Mouse (Mus musculus) midbrain, embryonic 14.5 days (tissue): ENCODE measurements at regions not wholly inside any gene's neighbourhood (a gene's known extent, or its start where the extent isn't known, plus 50 kb on each side); places are given as distances from the start of the nearest gene placed in this dataset.
A peak's percentile ranks its signal among the peaks of the same experiment; 100 is the strongest.

Experiments
- ATAC-seq: fragments of 200-750 bp; cut with Nextera tagmentation; 2 replicates; pipeline ENCODE4 v1.8.0; 2017; ENCODE audit warnings: moderate number of reproducible peaks, moderate library complexity; ENCODE audit not compliant: low FRiP score, low TSS enrichment
- DNase-seq: peaks from one replicate; pipeline ENCODE4 v3.0.0-alpha.2; 2015
- H3K27ac ChIP-seq: fragments of 300-500 bp; sonication (generic); replicated peaks from 2 replicates; pipeline ENCODE4 v1.5.1; 2014; ENCODE audit warnings: mild to moderate bottlenecking, low read depth, low read length, moderate library complexity
- H3K27me3 ChIP-seq: fragments of 300-500 bp; sonication (generic); 2 replicates; pipeline ENCODE4 v1.6.1; 2014; ENCODE audit warnings: low read length, control low read depth, mixed read lengths; ENCODE audit not compliant: control insufficient read depth, insufficient read depth
- H3K36me3 ChIP-seq: fragments of 300-500 bp; sonication (generic); 2 replicates; pipeline ENCODE4 v1.6.1; 2014; ENCODE audit warnings: low read length, control low read depth; ENCODE audit not compliant: control insufficient read depth, insufficient read depth
- H3K4me1 ChIP-seq: fragments of 300-500 bp; sonication (generic); 2 replicates; pipeline ENCODE4 v1.6.1; 2014; ENCODE audit warnings: mild to moderate bottlenecking, antibody characterized with exemption, low read length, control low read depth; ENCODE audit not compliant: control insufficient read depth, insufficient read depth
- H3K4me2 ChIP-seq: fragments of 300-500 bp; sonication (generic); 2 replicates; pipeline ENCODE4 v1.6.1; 2014; ENCODE audit warnings: mild to moderate bottlenecking, low read length, moderate library complexity
- H3K4me3 ChIP-seq: fragments of 300-500 bp; sonication (generic); replicated peaks from 2 replicates; pipeline ENCODE4 v1.5.1; 2014; ENCODE audit warnings: low read depth, low read length
- H3K9ac ChIP-seq: fragments of 300-500 bp; sonication (generic); replicated peaks from 2 replicates; pipeline ENCODE4 v1.6.1; 2014; ENCODE audit warnings: mild to moderate bottlenecking, low read length, moderate library complexity
- H3K9me3 ChIP-seq: fragments of 300-500 bp; sonication (generic); 2 replicates; pipeline ENCODE4 v1.6.1; 2016; ENCODE audit warnings: low read length, control low read depth, mixed read lengths; ENCODE audit not compliant: control insufficient read depth
- WGBS: fragments of 180-500 bp; shearing (Covaris S2); extraction: QIAGEN DNeasy Blood & Tissue Kit; methylation state at CpG from one replicate; pipeline ENCODE4 v1.1.7; 2014; 5-methylcytosine and 5-hydroxymethylcytosine counted together

DNA sequence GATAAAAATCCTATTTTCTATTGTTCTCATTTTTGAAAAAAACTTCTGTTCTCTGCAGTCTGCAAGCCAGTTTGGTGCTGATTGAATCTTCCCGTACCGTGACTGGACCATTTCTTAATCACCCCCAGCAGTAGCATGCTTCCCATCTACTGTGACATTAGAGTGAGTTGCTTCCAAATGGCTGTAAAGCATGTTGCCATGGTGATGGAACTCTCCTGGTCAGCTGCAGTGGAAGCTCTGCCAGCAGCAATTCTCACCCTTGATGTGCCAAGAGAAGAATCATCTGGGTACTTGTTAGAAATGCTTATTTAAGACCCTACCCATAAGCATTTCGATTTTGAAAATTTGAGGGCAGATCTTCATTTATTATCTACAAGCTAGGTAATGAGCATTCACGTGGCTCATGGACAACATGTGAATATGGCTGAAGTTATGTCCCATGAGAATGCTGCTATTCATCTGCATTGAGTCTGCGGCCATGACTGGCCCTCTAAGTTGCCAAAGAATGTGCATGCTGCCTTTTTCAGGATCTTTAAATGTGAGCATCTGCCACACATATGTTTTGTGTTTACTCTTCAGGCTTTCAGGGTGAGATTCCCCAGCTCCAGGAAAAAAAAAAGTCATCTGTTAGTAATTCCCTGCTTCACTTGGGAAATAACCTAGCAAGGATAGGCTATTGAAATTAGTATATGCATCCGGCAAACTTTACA is 62.8 kb downstream of the H2al1n start:
- DNase-seq = peak; percentile 61
- no peak for ATAC-seq

DNA sequence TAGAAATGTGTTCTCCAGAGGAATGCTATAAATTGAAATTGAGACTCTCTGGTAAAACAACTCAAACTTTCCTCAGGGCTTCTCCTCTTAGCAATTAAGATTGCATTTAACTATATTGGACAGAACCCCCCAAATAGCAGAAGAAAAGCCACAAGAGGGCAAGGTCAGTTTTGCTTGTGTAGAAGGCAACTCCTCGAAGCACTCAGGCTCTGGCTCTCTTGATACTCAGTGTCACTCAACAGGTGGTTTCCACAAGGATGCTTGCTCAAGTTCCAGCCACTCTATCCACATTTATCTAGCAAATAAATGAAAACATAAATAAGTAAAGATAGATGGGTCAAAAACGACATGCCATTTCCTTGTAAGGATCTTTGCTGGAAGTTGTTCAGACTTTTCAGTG is 68.4 kb downstream of the H2al1n start:
- 70% methylated on average over 2 of the region's 2 CpGs for WGBS
- ATAC-seq (no peak), DNase-seq (no peak)
- Histone ChIP-seq H3K27ac (no peak overlapping the region), H3K9ac (no peak overlapping the region), H3K9me3 (no peaks in the 10 kb centered on the region), H3K4me3 (no peak overlapping the region), H3K36me3 (no peaks in the 10 kb centered on the region), H3K4me2 (no peak overlapping the region), H3K27me3 (no peaks in the 10 kb centered on the region), H3K4me1 (no peaks in the 10 kb centered on the region)

More for the DNA sequence above, 62.8 kb downstream of the H2al1n start:
- H3K4me1 ChIP-seq = no peaks in the 10 kb centered on the region
- no peak overlapping the region for H3K9ac ChIP-seq
- WGBS = 52% methylated on average over 6 of the region's 6 CpGs
- H3K9me3 ChIP-seq = no peaks in the 10 kb centered on the region
- no peaks in the 10 kb centered on the region for H3K27me3 ChIP-seq
- no peak overlapping the region for H3K4me2 ChIP-seq
- H3K4me3 ChIP-seq = no peak overlapping the region
- H3K36me3 ChIP-seq = no peaks in the 10 kb centered on the region
- no peak overlapping the region for H3K27ac ChIP-seq

DNA sequence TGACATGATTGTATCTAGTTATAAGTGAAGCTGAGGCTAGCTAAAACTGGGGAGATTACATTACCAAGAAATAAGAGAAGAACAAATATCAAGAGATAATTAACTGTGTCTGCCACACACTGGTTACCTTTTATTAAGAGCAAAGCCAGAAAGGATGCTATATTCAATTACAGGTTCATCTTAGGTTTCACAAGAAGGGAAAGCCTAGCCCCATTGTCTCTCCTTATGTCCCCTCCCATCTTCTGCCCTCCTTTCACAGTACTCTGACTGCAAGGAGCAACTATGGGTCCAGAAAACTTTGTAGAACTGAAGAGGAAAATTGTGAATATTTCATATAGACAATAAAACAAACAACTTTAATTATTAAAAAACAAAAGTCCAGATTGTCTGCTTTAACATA is 68.8 kb downstream of the H2al1n start:
- Histone ChIP-seq H3K36me3 (no peaks in the 10 kb centered on the region), H3K27ac (no peak overlapping the region), H3K9ac (no peak overlapping the region), H3K4me3 (no peak overlapping the region), H3K4me2 (no peak overlapping the region), H3K4me1 (no peaks in the 10 kb centered on the region), H3K9me3 (no peaks in the 10 kb centered on the region), H3K27me3 (no peaks in the 10 kb centered on the region)
- ATAC-seq (no peak), DNase-seq (no peak)

DNA sequence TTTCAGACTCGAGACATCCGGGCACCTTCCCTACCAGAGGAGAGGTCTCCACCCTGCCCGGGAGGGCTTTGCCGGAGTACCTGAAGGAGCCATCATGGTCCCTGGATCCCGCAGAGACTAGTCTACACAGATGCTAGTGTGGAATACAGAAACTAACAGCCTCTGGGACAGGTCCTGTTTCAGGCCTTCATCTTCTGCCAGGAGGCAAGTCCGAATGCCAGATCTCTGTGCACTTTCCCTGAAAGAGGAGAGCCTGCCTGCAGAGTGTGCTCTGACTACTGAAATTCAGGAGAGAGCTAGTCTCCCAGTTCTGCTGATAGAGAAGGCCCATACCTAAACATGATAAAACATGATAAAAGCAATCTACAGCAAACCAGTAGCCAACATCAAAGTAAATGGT is 83.9 kb downstream of the H2al1n start:
- Histone ChIP-seq H3K9ac (no peak overlapping the region), H3K4me2 (no peak overlapping the region), H3K9me3 (no peaks in the 10 kb centered on the region), H3K36me3 (no peaks in the 10 kb centered on the region), H3K27me3 (no peaks in the 10 kb centered on the region), H3K4me3 (no peak overlapping the region), H3K4me1 (no peaks in the 10 kb centered on the region), H3K27ac (no peak overlapping the region)
- DNase-seq = no peak
- no peak for ATAC-seq
- WGBS = 99% methylated on average over 6 of the region's 6 CpGs

DNA sequence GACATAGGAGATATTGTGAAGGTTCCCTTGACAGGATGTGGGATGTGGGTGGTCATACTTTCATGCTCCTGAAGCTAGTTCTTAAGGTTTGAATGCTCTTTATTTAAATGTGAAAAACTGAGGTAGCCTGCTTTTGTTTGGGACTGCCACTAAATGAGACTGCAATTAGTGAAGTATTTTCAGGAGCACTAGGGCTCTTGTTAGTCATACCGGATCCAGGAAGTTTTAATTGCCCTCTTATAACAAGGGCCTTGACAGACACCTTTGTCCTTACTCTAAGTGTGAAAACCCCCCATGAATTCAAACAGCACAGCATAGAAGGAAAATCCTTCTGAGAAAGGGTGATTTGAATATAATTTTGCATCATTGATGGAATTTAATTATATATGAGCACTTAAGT is 91.2 kb downstream of the H2al1n start:
- H3K9me3 ChIP-seq = no peaks in the 10 kb centered on the region
- no peaks in the 10 kb centered on the region for H3K4me1 ChIP-seq
- no peak overlapping the region for H3K4me3 ChIP-seq
- ATAC-seq (no peak), DNase-seq (no peak)
- 67% methylated on average over 1 of the region's 1 CpGs for WGBS
- H3K27me3 ChIP-seq = no peaks in the 10 kb centered on the region
- no peak overlapping the region for H3K27ac ChIP-seq
- no peak overlapping the region for H3K4me2 ChIP-seq
- H3K36me3 ChIP-seq = no peaks in the 10 kb centered on the region
- no peak overlapping the region for H3K9ac ChIP-seq

DNA sequence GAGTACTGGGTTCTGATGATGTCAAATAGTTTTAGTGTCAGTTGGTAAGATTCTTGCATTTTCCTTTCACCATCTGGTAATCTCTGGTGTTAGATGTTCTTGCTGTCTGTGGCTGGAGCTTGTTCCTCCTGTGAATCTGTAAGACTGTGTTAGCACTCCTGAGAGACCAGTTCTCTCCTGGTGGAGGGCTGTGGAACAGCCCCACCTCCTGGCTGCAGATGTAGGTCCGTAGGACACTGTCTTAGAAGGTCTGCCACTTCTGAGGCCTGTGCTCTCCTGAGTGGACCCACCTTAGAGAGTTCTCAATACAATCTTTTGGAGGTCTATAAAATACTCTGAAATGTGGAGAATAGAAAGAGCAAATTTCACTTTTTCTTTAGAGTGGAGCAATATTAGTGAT is 101.8 kb downstream of the H2al1n start:
- 68% methylated on average over 1 of the region's 1 CpGs for WGBS
- DNase-seq (peak; percentile 0), ATAC-seq (no peak)
- Histone ChIP-seq H3K9ac (no peak overlapping the region), H3K27ac (no peak overlapping the region), H3K9me3 (no peaks in the 10 kb centered on the region), H3K36me3 (no peaks in the 10 kb centered on the region), H3K27me3 (no peaks in the 10 kb centered on the region), H3K4me1 (no peaks in the 10 kb centered on the region), H3K4me2 (no peak overlapping the region), H3K4me3 (no peak overlapping the region)

DNA sequence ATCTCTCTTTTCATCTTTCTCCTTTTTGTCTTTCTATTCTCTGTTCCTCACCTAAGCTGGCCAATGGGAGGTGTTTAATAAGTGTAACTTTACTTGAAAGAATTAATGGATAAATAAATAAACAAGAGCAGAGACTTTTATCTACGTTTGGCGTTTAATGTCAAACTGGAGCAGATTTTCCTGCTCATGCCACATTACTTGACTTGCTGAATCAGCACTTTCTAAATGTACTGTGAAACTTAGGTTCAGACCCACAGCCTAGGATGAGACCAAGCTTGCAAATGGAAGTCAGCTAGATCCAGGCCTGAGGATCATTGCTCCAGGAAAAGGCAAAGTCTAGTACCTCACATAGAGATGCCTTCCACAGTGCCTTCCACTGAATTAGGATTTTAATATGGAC is 141.5 kb downstream of the H2al1n start:
- Histone ChIP-seq H3K4me2 (no peak overlapping the region), H3K27ac (no peak overlapping the region), H3K4me1 (no peaks in the 10 kb centered on the region), H3K4me3 (no peak overlapping the region), H3K9ac (no peak overlapping the region), H3K27me3 (no peaks in the 10 kb centered on the region), H3K36me3 (no peaks in the 10 kb centered on the region), H3K9me3 (no peaks in the 10 kb centered on the region)
- 79% methylated on average over 2 of the region's 2 CpGs for WGBS
- no peak for ATAC-seq
- DNase-seq = no peak

DNA sequence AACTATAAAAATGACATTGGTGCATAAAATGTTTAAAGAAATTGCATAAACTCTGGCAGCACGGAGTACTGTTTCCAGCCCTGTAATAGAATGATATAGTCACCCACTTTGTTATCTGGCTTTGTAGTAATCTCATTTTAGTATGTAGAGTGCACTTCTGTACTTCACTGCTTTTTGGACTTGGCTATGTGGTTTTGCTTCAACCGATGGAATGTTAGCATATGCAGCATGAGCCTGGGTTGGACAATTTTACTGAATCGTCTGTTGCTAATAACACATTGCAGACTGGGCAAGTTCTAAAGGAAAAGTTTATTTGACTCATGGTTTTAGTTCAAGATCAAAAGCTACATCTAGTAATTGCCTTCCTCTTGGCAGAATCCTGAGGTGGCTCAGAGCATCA is 142.4 kb downstream of the H2al1n start:
- no peak overlapping the region for H3K27ac ChIP-seq
- no peak for ATAC-seq
- no peak for DNase-seq
- no peak overlapping the region for H3K4me2 ChIP-seq
- H3K9me3 ChIP-seq = no peaks in the 10 kb centered on the region
- H3K9ac ChIP-seq = no peak overlapping the region
- H3K36me3 ChIP-seq = no peaks in the 10 kb centered on the region
- no peaks in the 10 kb centered on the region for H3K4me1 ChIP-seq
- no peaks in the 10 kb centered on the region for H3K27me3 ChIP-seq
- H3K4me3 ChIP-seq = no peak overlapping the region
- 88% methylated on average over 3 of the region's 3 CpGs for WGBS

DNA sequence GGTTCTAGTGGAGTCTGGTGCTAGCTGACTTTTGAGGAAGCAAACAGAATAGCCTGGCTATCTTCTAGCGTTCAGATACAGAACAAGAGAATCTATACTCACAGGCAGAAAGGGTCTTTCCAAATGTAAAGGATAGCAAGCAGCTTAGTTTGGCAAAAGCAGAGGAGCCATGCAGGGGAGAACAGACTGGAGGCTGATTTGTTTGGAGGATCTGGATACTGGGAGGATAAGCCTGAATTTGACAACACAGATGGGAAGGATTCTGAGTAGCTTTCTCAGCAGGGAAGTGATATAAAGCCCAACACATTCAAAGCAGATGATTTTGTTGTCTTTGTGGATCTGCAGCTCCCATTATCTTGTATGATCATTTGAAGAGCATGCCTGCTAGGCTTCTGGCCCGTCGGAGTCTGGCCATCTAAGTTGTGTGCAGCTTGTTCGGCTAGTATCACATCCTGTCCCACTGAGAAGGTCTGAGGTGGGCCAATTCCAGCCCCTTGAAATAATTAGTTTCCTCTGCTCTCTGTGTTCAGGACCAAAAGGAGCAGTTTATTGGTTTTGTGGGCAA is 145.6 kb downstream of the H2al1n start:
- H3K4me1 ChIP-seq = no peaks in the 10 kb centered on the region
- no peak overlapping the region for H3K9ac ChIP-seq
- H3K9me3 ChIP-seq = no peaks in the 10 kb centered on the region
- ATAC-seq (no peak), DNase-seq (no peak)
- H3K27me3 ChIP-seq = no peaks in the 10 kb centered on the region
- no peak overlapping the region for H3K4me3 ChIP-seq
- 79% methylated on average over 4 of the region's 4 CpGs for WGBS
- H3K4me2 ChIP-seq = no peak overlapping the region
- no peaks in the 10 kb centered on the region for H3K36me3 ChIP-seq
- no peak overlapping the region for H3K27ac ChIP-seq
